Mouse (Mus musculus) layer of hippocampus, postnatal 25 days (tissue): ENCODE data around the gene Galntl6. TPM values are rescaled to one million over a fixed set of nuclear protein-coding genes. Genes with fewer than 3 reads are reported as not detected.
"Not testable (repeated sequence)": the region's sequence is repeated elsewhere in the genome, so short reads cannot be mapped to it uniquely, and the experiment has no call there.

Source experiments
- DNase-seq, 2 experiments: peaks; one replicate each; pipeline ENCODE4 v3.0.0; 2022; ENCODE audit warnings: mixed read lengths in 2 of 2, low spot score in 1 of 2; ENCODE audit errors: extremely low spot score in 1 of 2
- total RNA-seq, 2 experiments: library from RNA; stranded (reverse); gene quantifications; 2 replicates each; pipeline ENCODE4 v1.2.3; 2021

Galntl6 gene
- total RNA-seq, 2 experiments from 2014 or later, result 48.7 to 57.2 TPM

- DNase-seq, result no peak
Observed at GRCm38 (mm10) chr8:57779551-57779950, 1132.9 kb downstream of the Galntl6 start.

GRCm38 (mm10) chr8:57777988-57778721 is 1134.3 kb downstream of the Galntl6 start:
- no peak for DNase-seq

DNA sequence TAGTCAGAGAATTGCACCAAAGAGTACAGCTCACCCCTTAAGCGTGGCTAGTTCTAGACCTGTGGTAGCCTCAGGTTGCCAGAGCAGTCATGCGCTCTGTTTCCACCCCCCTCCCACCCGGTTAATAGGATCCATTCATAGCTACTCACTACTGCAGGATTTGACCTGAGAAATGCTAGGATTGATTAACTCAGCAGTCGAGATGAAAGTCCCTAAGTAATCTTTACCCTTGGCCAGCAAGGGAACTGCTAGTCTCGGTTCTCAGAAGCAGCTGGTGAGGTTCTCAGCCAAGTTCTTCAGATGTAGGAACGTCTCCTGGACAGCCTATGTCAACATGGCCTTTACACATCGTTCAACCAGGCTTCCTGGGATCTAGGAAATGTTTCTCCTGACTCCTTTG is 1135.7 kb downstream of the Galntl6 start:
- no peak for DNase-seq

DNA sequence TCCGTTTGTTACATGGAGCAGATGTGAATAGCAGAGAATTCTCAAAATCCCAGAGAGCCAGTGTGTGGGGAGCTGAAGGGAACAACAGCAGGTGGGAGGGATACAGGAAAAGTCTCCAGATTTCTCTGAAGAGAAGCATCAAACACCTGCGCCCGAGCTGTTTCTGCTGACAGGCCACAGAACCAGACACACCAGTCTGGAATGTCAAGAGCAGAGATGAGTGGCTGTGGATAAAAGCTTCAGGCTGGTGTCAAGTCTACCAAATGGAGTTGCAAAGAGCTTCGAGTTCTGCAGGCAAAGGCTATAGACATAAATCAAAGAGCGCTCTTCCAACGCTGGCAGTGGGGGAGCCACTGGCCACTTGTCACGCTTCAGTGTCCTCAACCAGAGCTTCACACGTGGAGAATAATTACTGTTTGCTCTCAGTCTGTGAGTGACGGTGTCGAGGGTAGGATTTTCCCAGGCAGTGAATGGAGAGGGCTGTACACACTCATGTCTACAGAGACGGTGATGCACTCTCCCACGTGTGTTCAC is 1139.6 kb downstream of the Galntl6 start:
- no peak for DNase-seq

DNA sequence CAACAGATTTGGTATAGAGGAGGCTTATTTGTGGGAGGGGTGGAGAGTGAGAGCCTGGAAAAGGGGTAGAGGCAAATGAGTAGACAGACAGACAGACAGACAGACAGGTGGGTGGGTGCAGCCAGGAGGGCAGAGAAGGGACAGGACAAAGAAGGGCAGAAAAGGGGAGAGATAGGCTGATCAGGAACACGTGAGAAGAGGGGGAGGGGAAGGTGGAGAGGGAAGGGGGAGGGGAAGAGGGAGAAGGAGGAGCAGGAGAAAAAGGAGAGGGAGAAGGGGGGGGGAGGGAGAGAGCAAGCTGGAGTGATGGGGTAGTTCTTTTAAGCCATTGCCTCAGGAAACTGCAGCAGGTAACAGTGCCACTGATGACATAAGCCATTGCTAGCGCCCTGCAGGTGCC is 1144.9 kb downstream of the Galntl6 start:
- DNase-seq, result no peak

- no peak for DNase-seq
Observed at GRCm38 (mm10) chr8:57766471-57767065, 1145.9 kb downstream of the Galntl6 start.

DNA sequence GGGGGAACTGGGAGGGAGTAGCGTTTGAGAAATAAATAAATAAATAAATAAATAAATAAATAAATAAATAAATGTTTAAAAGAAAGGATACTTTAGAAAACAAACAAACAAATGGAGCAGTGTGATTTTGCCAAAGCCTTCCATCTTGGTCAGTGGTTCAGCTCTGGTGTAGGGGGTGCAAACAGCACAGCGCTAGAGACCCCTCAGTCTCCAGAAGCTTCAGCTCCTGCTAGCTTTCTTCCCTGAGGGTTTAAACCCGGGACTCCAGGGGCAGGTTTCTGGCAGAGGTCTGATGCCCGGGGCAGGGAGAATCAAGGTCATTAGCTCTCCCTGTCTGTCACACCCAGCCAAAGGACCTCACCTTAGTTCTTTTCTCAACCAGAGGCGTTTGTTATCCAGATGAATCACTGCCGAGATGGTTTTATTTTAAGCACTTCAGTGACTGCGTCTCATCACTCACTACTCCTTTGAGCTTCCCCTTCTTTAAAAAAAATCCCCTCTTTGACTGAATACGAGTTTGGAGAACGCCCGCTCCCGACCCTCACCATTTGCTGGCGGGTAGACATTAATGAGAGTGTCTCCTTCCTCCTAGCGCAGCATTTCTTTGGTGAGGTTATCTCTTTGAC is 1146.6 kb downstream of the Galntl6 start:
- DNase-seq, result no peak

DNA sequence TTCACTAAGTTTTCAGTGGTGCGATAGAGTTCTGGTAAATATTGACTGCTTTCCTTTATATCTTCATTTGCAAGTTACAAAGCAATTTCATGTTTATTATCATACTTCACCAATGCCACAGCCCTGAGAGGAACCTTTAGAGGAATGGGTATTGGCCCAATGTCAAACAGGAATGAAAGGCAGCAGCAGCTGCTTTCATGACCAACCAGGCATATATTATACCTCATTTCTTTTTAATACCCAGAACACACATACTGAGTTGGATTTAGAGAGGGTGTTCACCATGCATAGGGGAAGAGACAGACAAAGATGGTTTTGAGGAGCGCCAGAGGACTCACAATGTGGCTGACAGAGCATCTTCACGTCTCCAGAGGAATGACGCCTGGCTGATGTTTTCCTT is 1147.2 kb downstream of the Galntl6 start:
- no peak for DNase-seq

DNA sequence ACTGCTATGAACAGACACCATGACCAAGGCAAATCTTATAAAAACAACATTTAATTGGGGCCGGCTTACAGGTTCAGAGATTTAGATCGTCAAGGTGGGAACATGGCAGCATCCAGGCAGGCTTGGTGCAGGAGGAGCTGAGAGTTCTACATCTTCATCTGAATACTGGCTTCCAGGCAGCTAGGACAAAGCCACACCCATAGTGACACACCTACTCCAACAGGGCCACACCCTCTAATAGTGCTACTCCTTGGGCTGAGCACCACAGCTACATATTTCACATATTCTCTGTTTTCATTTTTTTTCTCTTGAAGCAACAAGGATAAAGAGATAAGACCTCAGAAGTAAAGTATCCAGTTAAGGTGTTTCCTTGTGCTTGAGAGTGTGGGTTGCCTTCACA is 1149.8 kb downstream of the Galntl6 start:
- not testable (repeated sequence) for DNase-seq

DNA sequence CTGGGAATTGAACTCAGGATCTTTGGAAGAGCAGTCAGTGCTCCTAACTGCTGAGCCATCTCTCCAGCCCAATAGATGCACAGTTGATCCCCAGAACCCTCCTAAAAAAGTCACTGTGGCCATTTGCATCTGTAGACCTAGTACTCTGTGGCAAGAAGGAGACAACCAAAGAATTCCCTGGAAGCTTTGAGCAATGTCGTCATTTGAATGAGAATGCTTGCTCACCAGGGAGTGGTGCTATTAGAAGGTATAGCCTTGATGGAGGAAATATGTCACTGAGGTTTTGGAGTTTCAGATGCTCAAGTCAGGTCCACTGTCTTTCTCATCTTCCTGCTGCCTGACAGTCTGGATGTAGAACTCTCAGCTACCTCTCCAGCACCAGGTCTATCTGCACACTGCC is 1151.5 kb downstream of the Galntl6 start:
- no peak for DNase-seq

GRCm38 (mm10) chr8:57758857-57759256 is 1153.6 kb downstream of the Galntl6 start:
- DNase-seq, result no peak

DNA sequence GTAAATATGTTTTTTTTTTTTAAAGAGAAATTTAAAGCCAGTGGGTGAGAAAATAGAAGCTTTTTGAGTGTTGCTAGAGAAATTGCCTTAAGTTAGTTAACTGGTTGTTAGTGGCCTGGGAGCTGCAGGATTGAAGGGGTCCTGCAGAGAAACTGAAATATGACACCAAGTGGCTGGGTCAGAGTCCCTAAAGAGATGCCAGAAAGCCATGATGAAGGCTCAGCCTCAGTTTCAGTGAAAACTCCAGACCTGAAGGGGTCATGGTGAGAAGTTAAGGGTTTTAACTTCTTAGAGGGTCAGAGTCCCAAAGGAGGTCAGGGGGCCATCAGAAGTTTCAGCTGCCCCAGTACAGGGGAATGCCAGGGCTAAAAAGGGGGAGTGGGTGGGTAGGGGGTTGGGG is 1155.0 kb downstream of the Galntl6 start:
- no peak for DNase-seq

GRCm38 (mm10) chr8:57754066-57754465 is 1158.4 kb downstream of the Galntl6 start:
- no peak for DNase-seq

GRCm38 (mm10) chr8:57743636-57744035 is 1168.8 kb downstream of the Galntl6 start:
- no peak for DNase-seq

DNA sequence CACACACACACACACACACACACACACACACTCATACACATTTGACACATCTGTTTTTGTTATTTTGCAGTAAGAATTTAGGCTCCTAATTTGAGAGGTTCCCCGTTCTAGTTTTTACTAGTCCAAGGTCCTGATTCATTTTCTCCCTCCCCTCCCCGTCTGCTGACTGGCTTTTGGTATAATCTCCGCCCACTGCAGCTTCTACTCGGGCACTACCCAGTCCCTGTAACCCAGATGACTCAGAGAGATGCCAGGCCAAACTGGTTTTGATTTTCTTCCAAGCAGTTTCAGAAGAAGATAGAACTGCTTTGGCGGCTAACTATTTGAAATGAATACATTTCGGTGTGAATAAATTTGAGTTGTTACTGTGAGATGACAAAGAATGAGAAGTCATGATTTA is 1170.5 kb downstream of the Galntl6 start:
- DNase-seq, result no peak

- DNase-seq, result no peak
Observed at GRCm38 (mm10) chr8:57741309-57741708, 1171.1 kb downstream of the Galntl6 start.

DNA sequence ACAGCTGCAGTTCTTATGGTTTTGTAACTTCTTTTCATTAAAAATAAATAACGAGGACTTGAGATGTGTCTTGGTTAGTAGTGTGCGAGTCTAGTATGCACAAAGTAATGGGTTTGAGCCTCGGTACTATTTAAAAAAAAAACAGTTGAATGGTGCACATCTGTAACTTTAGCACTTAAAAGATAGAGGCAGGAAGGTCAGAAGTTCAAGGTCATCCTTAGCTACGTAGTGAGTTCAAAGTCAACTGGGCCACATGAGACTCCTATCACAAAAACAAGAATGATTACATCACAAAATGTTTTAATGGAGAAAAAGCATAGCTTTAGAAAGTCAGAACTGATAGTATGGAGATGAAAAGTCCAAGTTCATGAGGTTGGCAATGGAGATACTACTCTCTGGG is 1175.2 kb downstream of the Galntl6 start:
- DNase-seq, result no peak

DNA sequence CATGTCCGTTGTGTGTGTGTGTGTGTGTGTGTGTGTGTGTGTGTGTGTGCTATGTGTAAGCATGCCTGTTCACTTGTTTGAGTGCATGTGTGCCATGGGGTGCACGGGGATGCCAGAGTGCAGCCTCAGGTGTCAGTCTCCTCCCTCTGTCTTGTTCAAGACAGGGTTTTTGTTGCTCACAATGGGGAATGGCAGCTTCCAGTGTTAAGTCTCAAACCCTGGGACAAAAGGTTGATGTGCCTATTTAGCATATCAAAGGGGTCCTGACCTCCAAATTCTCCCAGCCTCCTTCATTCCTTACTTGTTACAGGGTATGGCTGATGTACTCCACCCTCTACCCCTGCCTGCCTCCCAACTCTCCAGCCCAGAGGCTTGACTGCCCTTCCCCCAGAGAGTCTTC is 1179.6 kb downstream of the Galntl6 start:
- DNase-seq, result no peak

DNA sequence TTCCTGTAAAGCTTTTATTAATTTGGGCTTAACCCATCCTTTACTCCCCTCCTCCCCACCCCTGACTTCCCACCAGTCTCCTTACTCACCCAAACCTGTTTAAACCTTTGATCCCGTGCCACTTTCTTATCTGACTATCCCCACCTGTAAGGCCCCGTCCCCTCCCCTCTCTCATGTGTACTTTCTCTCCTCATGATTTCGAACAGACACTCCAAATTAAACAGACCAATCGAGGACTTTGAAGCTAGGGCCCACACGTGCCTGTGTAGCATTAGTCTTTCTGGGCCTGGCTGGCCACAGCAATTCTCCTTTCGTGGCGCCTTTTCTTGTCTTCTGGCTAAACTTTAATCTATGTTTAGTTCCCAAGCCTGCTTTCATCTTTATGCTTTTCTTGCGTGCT is 1180.8 kb downstream of the Galntl6 start:
- DNase-seq, result no peak

- DNase-seq, result no peak
Observed at GRCm38 (mm10) chr8:57728276-57728675, 1184.2 kb downstream of the Galntl6 start.

GRCm38 (mm10) chr8:57724843-57725627 is 1187.4 kb downstream of the Galntl6 start:
- DNase-seq, result no peak
